Mouse (Mus musculus) midbrain, embryonic 11.5 days (tissue): ENCODE results near the gene Exoc3. TPM values are rescaled to one million over a fixed set of nuclear protein-coding genes. Genes with fewer than 3 reads are reported as not detected.

ENCODE experiments used
- ATAC-seq: fragments of 200-750 bp; cut with Nextera tagmentation; 2 replicates; pipeline ENCODE4 v1.8.0; 2017; ENCODE audit warnings: moderate TSS enrichment, moderate library complexity; ENCODE audit not compliant: low FRiP score
- DNase-seq: peaks from one replicate; pipeline ENCODE4 v3.0.0; 2015; ENCODE audit warnings: low spot score; ENCODE audit errors: missing footprints
- H3K27ac ChIP-seq: fragments of 300-500 bp; sonication (generic); 2 replicates; pipeline ENCODE4 v1.5.1; 2014; ENCODE audit warnings: low read depth, low read length
- H3K27me3 ChIP-seq: fragments of 300-500 bp; sonication (generic); 2 replicates; pipeline ENCODE4 v1.6.1; 2014; ENCODE audit warnings: mild to moderate bottlenecking, low read length, moderate library complexity, mixed read lengths; ENCODE audit not compliant: control insufficient read depth, insufficient read depth
- H3K36me3 ChIP-seq: fragments of 300-500 bp; sonication (generic); 2 replicates; pipeline ENCODE4 v1.6.1; 2014; ENCODE audit warnings: mild to moderate bottlenecking, low read length, moderate library complexity, mixed read lengths; ENCODE audit not compliant: control insufficient read depth, insufficient read depth
- H3K4me1 ChIP-seq: fragments of 300-500 bp; sonication (generic); 2 replicates; pipeline ENCODE4 v1.6.1; 2014; ENCODE audit warnings: low read length; ENCODE audit not compliant: control insufficient read depth, insufficient read depth
- H3K4me2 ChIP-seq: fragments of 300-500 bp; sonication (generic); 2 replicates; pipeline ENCODE4 v1.6.1; 2014; ENCODE audit warnings: mild to moderate bottlenecking, moderate library complexity
- H3K4me3 ChIP-seq: fragments of 300-500 bp; sonication (generic); 2 replicates; pipeline ENCODE4 v1.5.1; 2014; ENCODE audit warnings: low read depth, low read length
- H3K9ac ChIP-seq: fragments of 300-500 bp; sonication (generic); 2 replicates; pipeline ENCODE4 v1.6.1; 2014; ENCODE audit warnings: low read length
- H3K9me3 ChIP-seq: fragments of 300-500 bp; sonication (generic); 2 replicates; pipeline ENCODE4 v1.6.1; 2016; ENCODE audit warnings: low read length; ENCODE audit not compliant: control insufficient read depth
- WGBS: fragments of 180-500 bp; shearing (Covaris S2); extraction: QIAGEN DNeasy Blood & Tissue Kit; methylation state at CpG from one replicate; pipeline ENCODE4 v1.1.7; 2014; 5-methylcytosine and 5-hydroxymethylcytosine counted together
- polyA plus RNA-seq: library from polyadenylated mRNA; unstranded; fragments of >200 nt; fragmentation: Nextera tagmentation; extraction: Ambion mirVana; gene quantifications from 2 replicates; pipeline ENCODE4 v1.2.1, GENCODE M21; 2014

Exoc3 gene
- polyA plus RNA-seq, 1 experiment from 2014 or later = 71.2 TPM

- no peak overlapping the region for H3K9ac ChIP-seq
- ATAC-seq (no peak), DNase-seq (no peak)
- no peak overlapping the region for H3K4me3 ChIP-seq
- no peak overlapping the region for H3K27ac ChIP-seq
- no peaks in the 10 kb centered on the region for H3K27me3 ChIP-seq
- no peaks in the 10 kb centered on the region for H3K9me3 ChIP-seq
- H3K4me1 ChIP-seq = no peaks in the 10 kb centered on the region
- H3K4me2 ChIP-seq = no peak overlapping the region
- WGBS = 86% methylated on average over 6 of the region's 6 CpGs
- peaks cover 8% of the 10 kb centered on the region; the same call in 1 of the 2 replicates for H3K36me3 ChIP-seq
These were observed 15.9 kb downstream of the Exoc3 start for GRCm38 (mm10) chr13:74192613-74193012.

- H3K27me3 ChIP-seq = no peaks in the 10 kb centered on the region
- H3K9ac ChIP-seq = no peak overlapping the region
- H3K4me3 ChIP-seq = no peak overlapping the region
- peaks cover 6% of the 10 kb centered on the region; the same call in 1 of the 2 replicates for H3K36me3 ChIP-seq
- no peak for DNase-seq
- no peak overlapping the region for H3K4me2 ChIP-seq
- no peak overlapping the region for H3K27ac ChIP-seq
- H3K4me1 ChIP-seq = no peaks in the 10 kb centered on the region
- ATAC-seq = no peak
- no peaks in the 10 kb centered on the region for H3K9me3 ChIP-seq
- WGBS = 89% methylated on average over 5 of the region's 5 CpGs
These were observed 25.4 kb downstream of the Exoc3 start for GRCm38 (mm10) chr13:74183011-74183695.

GRCm38 (mm10) chr13:74172036-74172435 is 36.5 kb downstream of the Exoc3 start:
- Histone ChIP-seq H3K27ac (no peak overlapping the region), H3K4me2 (no peak overlapping the region), H3K4me1 (no peaks in the 10 kb centered on the region), H3K4me3 (no peak overlapping the region), H3K9me3 (no peaks in the 10 kb centered on the region), H3K27me3 (no peaks in the 10 kb centered on the region), H3K36me3 (peaks cover 9% of the 10 kb centered on the region; the same call in 1 of the 2 replicates), H3K9ac (no peak overlapping the region)
- WGBS = 91% methylated on average over 5 of the region's 5 CpGs
- ATAC-seq (no peak), DNase-seq (no peak)

GRCm38 (mm10) chr13:74169446-74170164 is 38.9 kb downstream of the Exoc3 start:
- DNase-seq = no peak
- no peak for ATAC-seq
- whole genome bisulfite sequencing = 89% methylated on average over 10 of the region's 10 CpGs
- Histone ChIP-seq H3K9ac (no peak overlapping the region), H3K4me2 (no peak overlapping the region), H3K27me3 (no peaks in the 10 kb centered on the region), H3K9me3 (no peaks in the 10 kb centered on the region), H3K4me1 (no peaks in the 10 kb centered on the region), H3K36me3 (peaks cover 9% of the 10 kb centered on the region; the same call in 1 of the 2 replicates), H3K27ac (no peak overlapping the region), H3K4me3 (no peak overlapping the region)

- no peak overlapping the region for H3K4me2 ChIP-seq
- 88% methylated on average over 2 of the region's 2 CpGs for WGBS
- no peak overlapping the region for H3K27ac ChIP-seq
- H3K36me3 ChIP-seq = peaks cover 4% of the 10 kb centered on the region; the same call in 1 of the 2 replicates
- DNase-seq (no peak), ATAC-seq (0 out of 2 replicates have a peak, but pooled peaks have one; percentile 26)
- H3K4me1 ChIP-seq = no peaks in the 10 kb centered on the region
- no peaks in the 10 kb centered on the region for H3K27me3 ChIP-seq
- no peak overlapping the region for H3K9ac ChIP-seq
- no peaks in the 10 kb centered on the region for H3K9me3 ChIP-seq
- no peak overlapping the region for H3K4me3 ChIP-seq
These were observed 41.0 kb downstream of the Exoc3 start for GRCm38 (mm10) chr13:74167492-74167891.

GRCm38 (mm10) chr13:74167057-74167413 is 41.5 kb downstream of the Exoc3 start:
- DNase-seq = no peak
- no peak; the same call in 1 of the 2 replicates for ATAC-seq
- Histone ChIP-seq H3K27ac (no peak overlapping the region), H3K36me3 (peaks cover 4% of the 10 kb centered on the region; the same call in 1 of the 2 replicates), H3K4me3 (peak overlapping the region; percentile 41), H3K4me2 (peak overlapping the region; percentile 58), H3K27me3 (no peaks in the 10 kb centered on the region), H3K9ac (peak overlapping the region; percentile 68), H3K4me1 (no peaks in the 10 kb centered on the region), H3K9me3 (no peaks in the 10 kb centered on the region)
- 10% methylated on average over 9 of the region's 9 CpGs for WGBS

- peak; percentile 94 for DNase-seq
- Histone ChIP-seq H3K4me1 (no peaks in the 10 kb centered on the region), H3K36me3 (0 out of 2 replicates have a peak, but pooled peaks cover 4% of the 10 kb centered on the region), H3K27ac (no peak overlapping the region), H3K9ac (peak overlapping the region; percentile 68), H3K27me3 (no peaks in the 10 kb centered on the region), H3K4me2 (peak overlapping the region; percentile 58), H3K4me3 (peak overlapping the region; percentile 41), H3K9me3 (no peaks in the 10 kb centered on the region)
- peak; percentile 84 for ATAC-seq
- WGBS = 8% methylated on average over 19 of the region's 19 CpGs
These were observed 42.0 kb downstream of the Exoc3 start for GRCm38 (mm10) chr13:74166348-74167056.

- DNase-seq = no peak
- no peak overlapping the region for H3K9ac ChIP-seq
- H3K4me2 ChIP-seq = no peak overlapping the region
- no peaks in the 10 kb centered on the region for H3K27me3 ChIP-seq
- H3K27ac ChIP-seq = no peak overlapping the region
- H3K36me3 ChIP-seq = no peaks in the 10 kb centered on the region
- no peaks in the 10 kb centered on the region for H3K4me1 ChIP-seq
- WGBS = 75% methylated on average over 2 of the region's 2 CpGs
- H3K9me3 ChIP-seq = no peaks in the 10 kb centered on the region
- H3K4me3 ChIP-seq = no peak overlapping the region
- ATAC-seq = no peak
These were observed 61.2 kb downstream of the Exoc3 start for GRCm38 (mm10) chr13:74147327-74147726.
